Mouse (Mus musculus) stomach, postnatal 0 days (tissue): Measurements from ENCODE around the gene Wfs1. TPM values are rescaled to one million over a fixed set of nuclear protein-coding genes. Genes with fewer than 3 reads are reported as not detected.
A peak's percentile ranks its signal among the peaks of the same experiment; 100 is the strongest.
"Not testable (repeated sequence)": the region's sequence is repeated elsewhere in the genome, so short reads cannot be mapped to it uniquely, and the experiment has no call there.

Experiments used
- ATAC-seq: fragments of 200-750 bp; cut with Nextera tagmentation; 2 replicates; pipeline ENCODE4 v1.8.0; 2017; ENCODE audit not compliant: low FRiP score, low TSS enrichment
- DNase-seq: peaks from one replicate; pipeline ENCODE4 v3.0.0-alpha.2; 2016; ENCODE audit warnings: low spot score
- H3K27ac ChIP-seq: fragments of 300-500 bp; sonication (generic); replicated peaks from 2 replicates; pipeline ENCODE4 v1.5.1; 2014; ENCODE audit warnings: mild to moderate bottlenecking, control low read depth
- H3K27me3 ChIP-seq: fragments of 300-500 bp; sonication (generic); 2 replicates; pipeline ENCODE4 v1.6.1; 2014; ENCODE audit warnings: low read length; ENCODE audit not compliant: control insufficient read depth, insufficient read depth
- H3K36me3 ChIP-seq: fragments of 300-500 bp; sonication (generic); 2 replicates; pipeline ENCODE4 v1.6.1; 2014; ENCODE audit warnings: low read length, mixed read lengths; ENCODE audit not compliant: control insufficient read depth, insufficient read depth
- H3K4me1 ChIP-seq: fragments of 300-500 bp; sonication (generic); replicated peaks from 2 replicates; pipeline ENCODE4 v1.6.1; 2014; ENCODE audit warnings: antibody characterized with exemption; ENCODE audit not compliant: control insufficient read depth, insufficient read depth
- H3K4me2 ChIP-seq: fragments of 300-500 bp; sonication (generic); replicated peaks from 2 replicates; pipeline ENCODE4 v1.6.1; 2014; ENCODE audit warnings: low read depth, mild to moderate bottlenecking, control low read depth, moderate library complexity
- H3K4me3 ChIP-seq: fragments of 300-500 bp; sonication (generic); 2 replicates; pipeline ENCODE4 v1.5.1; 2014; ENCODE audit warnings: low read depth, low read length, control low read depth
- H3K9ac ChIP-seq: fragments of 300-500 bp; sonication (generic); 2 replicates; pipeline ENCODE4 v1.6.1; 2014; ENCODE audit warnings: mild to moderate bottlenecking, low read length, control low read depth, mixed read lengths
- H3K9me3 ChIP-seq: fragments of 300-500 bp; sonication (generic); 2 replicates; pipeline ENCODE4 v1.6.1; 2016; ENCODE audit warnings: low read length; ENCODE audit not compliant: control insufficient read depth
- CTCF ChIP-seq: IDR thresholded peaks from 2 replicates; pipeline ENCODE4 v1.5.1; 2016; ENCODE audit warnings: antibody characterized with exemption, low read depth, mild to moderate bottlenecking, moderate library complexity
- EP300 ChIP-seq: optimal IDR thresholded peaks from 2 replicates; pipeline ENCODE3; 2016; ENCODE audit warnings: antibody characterized with exemption
- WGBS: fragments of 180-500 bp; shearing (Covaris S2); extraction: QIAGEN DNeasy Blood & Tissue Kit; methylation state at CpG from one replicate; pipeline ENCODE4 v1.1.7; 2014; 5-methylcytosine and 5-hydroxymethylcytosine counted together
- polyA plus RNA-seq: library from polyadenylated mRNA; unstranded; fragments of >200 nt; fragmentation: Nextera tagmentation; extraction: Ambion mirVana; gene quantifications from 2 replicates; pipeline ENCODE4 v1.2.1, GENCODE M21; 2015

The Wfs1 gene
- polyA plus RNA-seq, 1 experiment from 2014 or later, result 7.6 TPM

GRCm38 (mm10) chr5:36945713-36946112, 43.3 kb downstream of the Wfs1 start:
- TF ChIP-seq CTCF (no peak), EP300 (no peak)
- Histone ChIP-seq H3K4me3 (no peak overlapping the region), H3K4me2 (no peak overlapping the region), H3K27ac (no peak overlapping the region), H3K36me3 (no peaks in the 10 kb centered on the region), H3K9me3 (no peaks in the 10 kb centered on the region), H3K9ac (no peak overlapping the region), H3K4me1 (no peaks in the 10 kb centered on the region), H3K27me3 (no peaks in the 10 kb centered on the region)
- DNase-seq (no peak), ATAC-seq (no peak)
- WGBS, result 60% methylated on average over 2 of the region's 2 CpGs

DNA sequence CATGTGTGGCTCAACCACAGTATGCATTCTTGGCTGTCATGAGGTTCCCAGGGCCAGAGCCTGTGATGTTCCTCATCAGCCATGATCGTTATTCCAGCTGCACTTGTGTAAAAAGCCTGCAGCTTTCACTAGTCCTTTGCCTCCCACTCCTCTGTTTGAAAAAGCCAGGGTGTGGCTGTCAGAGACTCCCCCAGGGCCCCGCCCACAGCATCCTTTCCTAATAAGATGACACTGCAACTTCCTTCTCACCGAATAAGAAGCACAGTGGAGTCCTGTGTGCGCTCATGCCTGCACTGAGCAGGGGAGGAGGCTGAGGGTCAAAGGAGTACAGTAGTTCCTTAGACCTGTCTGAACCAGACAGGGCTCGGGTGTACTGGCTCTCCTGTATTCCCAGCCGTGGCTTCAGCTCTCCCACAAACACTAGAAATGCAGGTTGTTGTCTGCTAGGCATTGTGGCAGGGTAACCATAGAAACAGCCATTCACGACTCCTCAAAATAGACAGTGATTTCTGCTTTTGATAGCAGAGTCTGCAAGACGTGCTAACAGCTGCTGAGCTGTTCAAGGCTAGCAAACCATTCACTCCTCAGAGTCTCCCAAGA, 43.8 kb downstream of the Wfs1 start:
- DNase-seq (no peak), ATAC-seq (no peak)
- no peak overlapping the region for H3K9ac ChIP-seq
- no peaks in the 10 kb centered on the region for H3K9me3 ChIP-seq
- no peaks in the 10 kb centered on the region for H3K27me3 ChIP-seq
- no peaks in the 10 kb centered on the region for H3K4me1 ChIP-seq
- 42% methylated on average over 8 of the region's 8 CpGs for WGBS
- no peak overlapping the region for H3K27ac ChIP-seq
- no peak overlapping the region for H3K4me3 ChIP-seq
- no peaks in the 10 kb centered on the region for H3K36me3 ChIP-seq
- no peak overlapping the region for H3K4me2 ChIP-seq
- TF ChIP-seq EP300 (no peak), CTCF (no peak)

DNA sequence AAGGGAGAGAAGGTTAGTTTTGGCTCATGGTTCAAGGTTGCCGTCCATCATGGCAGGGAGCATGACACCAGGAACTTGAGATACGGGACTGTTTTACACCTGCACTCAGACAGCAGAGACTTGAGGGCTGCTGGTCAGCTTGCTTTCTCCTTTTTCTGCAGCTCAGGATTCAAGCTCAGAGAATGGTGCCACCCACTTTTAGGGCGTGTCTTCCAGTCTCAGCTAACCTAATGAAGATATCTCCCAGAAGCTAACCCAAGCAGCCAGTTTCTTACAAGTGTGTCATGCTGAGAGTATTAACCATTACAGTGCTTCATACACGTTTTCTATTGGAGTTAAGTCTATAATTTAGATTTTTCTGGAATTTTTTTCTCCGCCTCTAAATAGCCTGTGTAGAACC, 44.5 kb downstream of the Wfs1 start:
- no peak overlapping the region for H3K4me2 ChIP-seq
- DNase-seq, result no peak
- H3K4me1 ChIP-seq, result no peaks in the 10 kb centered on the region
- no peak overlapping the region for H3K27ac ChIP-seq
- H3K9ac ChIP-seq, result no peak overlapping the region
- no peak overlapping the region for H3K4me3 ChIP-seq
- no peaks in the 10 kb centered on the region for H3K9me3 ChIP-seq
- WGBS, result 47% methylated on average over 5 of the region's 5 CpGs
- no peaks in the 10 kb centered on the region for H3K27me3 ChIP-seq
- ATAC-seq, result no peak
- no peaks in the 10 kb centered on the region for H3K36me3 ChIP-seq
- no peak for TF ChIP-seq CTCF
- TF ChIP-seq EP300, result no peak

GRCm38 (mm10) chr5:36942446-36942845, 46.6 kb downstream of the Wfs1 start:
- Histone ChIP-seq H3K27ac (no peak overlapping the region), H3K4me2 (no peak overlapping the region), H3K4me1 (no peaks in the 10 kb centered on the region), H3K4me3 (no peak overlapping the region), H3K9me3 (no peaks in the 10 kb centered on the region), H3K27me3 (no peaks in the 10 kb centered on the region), H3K9ac (no peak overlapping the region), H3K36me3 (no peaks in the 10 kb centered on the region)
- ATAC-seq (no peak), DNase-seq (no peak)
- no peak for TF ChIP-seq EP300
- peak; percentile 26; the same call in 1 of the 2 replicates for TF ChIP-seq CTCF
- 91% methylated on average over 2 of the region's 2 CpGs for WGBS

DNA sequence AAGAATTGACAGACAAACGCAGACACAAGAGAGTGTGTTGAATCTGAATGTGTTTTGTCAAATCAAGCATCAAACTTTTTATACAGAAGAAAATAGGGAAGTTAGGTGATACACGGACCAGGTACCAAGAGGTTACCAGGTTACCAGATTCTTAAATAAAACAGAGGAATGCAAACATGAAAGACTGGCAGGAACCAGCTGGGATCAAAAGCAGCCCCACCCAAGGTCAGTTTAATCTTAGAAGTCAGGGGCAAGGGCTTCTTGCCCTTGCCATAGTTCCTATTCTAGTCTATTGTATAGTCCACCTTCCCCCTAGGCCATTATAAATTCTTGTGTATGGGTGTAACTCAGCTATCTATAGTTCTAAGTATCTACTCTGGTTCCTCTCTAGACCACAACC, 50.0 kb downstream of the Wfs1 start:
- DNase-seq, H3K27me3 ChIP-seq, H3K4me3 ChIP-seq, H3K4me1 ChIP-seq, ATAC-seq, H3K9ac ChIP-seq, H3K4me2 ChIP-seq, H3K27ac ChIP-seq, H3K9me3 ChIP-seq, H3K36me3 ChIP-seq: not testable (repeated sequence)
- WGBS, result 53% methylated on average over 2 of the region's 2 CpGs

- no peaks in the 10 kb centered on the region for H3K36me3 ChIP-seq
- DNase-seq, result no peak
- H3K4me3 ChIP-seq, result no peak overlapping the region
- no peak overlapping the region for H3K9ac ChIP-seq
- no peak for ATAC-seq
- H3K27me3 ChIP-seq, result no peaks in the 10 kb centered on the region
- no peak overlapping the region for H3K27ac ChIP-seq
- WGBS, result 92% methylated on average over 5 of the region's 5 CpGs
- no peak overlapping the region for H3K4me2 ChIP-seq
- no peaks in the 10 kb centered on the region for H3K9me3 ChIP-seq
- TF ChIP-seq EP300 (no peak), CTCF (no peak)
- no peaks in the 10 kb centered on the region for H3K4me1 ChIP-seq
Observed at GRCm38 (mm10) chr5:36938021-36938420, 51.0 kb downstream of the Wfs1 start.
